Mouse (Mus musculus) activated CD4-positive, CD25-positive, alpha-beta regulatory T cell, adult 4 months (primary cell): ENCODE results near the gene Radil. TPM values are rescaled to one million over a fixed set of nuclear protein-coding genes. Genes with fewer than 3 reads are reported as not detected.

Experiments
- ATAC-seq: one replicate; pipeline ENCODE4 v1.8.0; 2017
- polyA plus RNA-seq, 2 experiments: library from polyadenylated mRNA; unstranded; fragments of 100-300 nt; shearing (Covaris generic); gene quantifications; one replicate each; pipeline ENCODE4 v1.2.1; 2017

Gene Radil
- not detected for polyA plus RNA-seq

DNA sequence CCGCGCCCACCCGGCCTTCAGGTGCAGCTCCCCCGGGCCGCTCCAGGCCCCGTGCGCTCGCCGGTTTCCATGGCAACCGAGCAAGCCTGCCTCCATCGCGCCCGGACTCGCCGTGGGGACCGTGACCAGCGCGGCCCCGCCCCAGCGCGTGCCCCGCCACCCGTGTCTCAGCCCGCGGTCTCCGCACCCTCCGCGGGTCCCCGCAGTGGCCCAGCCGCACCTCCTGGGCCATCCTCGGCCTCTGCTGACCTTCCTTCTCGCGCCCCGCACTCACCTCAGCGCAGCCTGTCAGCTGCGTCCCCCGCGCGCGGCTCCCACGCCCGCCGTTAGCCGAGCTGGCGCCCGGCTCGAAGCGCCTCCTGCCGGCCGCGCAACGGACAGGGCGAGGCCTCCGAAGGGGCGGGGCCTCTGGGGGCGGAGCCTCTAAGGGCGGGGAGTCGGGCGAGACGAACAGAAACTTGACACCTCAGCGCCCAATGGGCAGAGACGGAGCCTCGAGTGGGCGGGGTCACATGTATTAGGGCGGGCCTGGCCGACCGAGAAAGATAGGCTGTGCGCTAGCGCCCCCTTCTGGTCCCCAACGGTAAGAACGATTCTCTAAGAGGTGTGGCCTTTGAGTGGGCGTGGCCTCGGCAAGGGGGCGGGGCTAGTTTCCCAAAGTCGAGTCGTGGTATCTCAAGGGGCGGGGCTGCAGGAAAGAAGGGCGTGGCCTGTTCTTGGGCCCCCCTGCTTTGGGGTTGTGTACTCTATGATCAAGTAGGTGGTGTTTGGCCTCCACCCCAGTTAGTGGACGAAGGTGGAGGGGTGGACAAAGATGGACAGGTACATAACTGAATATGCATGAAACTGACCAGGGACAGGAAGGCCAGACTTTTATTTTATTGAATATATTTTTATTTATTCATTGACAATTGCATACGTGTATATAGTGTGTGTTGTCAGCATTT lies at the start of gene Radil:
Radil (minus strand) TSS at position 393 of the 947 bp plus-strand sequence.
- ATAC-seq = peak; percentile 19

DNA sequence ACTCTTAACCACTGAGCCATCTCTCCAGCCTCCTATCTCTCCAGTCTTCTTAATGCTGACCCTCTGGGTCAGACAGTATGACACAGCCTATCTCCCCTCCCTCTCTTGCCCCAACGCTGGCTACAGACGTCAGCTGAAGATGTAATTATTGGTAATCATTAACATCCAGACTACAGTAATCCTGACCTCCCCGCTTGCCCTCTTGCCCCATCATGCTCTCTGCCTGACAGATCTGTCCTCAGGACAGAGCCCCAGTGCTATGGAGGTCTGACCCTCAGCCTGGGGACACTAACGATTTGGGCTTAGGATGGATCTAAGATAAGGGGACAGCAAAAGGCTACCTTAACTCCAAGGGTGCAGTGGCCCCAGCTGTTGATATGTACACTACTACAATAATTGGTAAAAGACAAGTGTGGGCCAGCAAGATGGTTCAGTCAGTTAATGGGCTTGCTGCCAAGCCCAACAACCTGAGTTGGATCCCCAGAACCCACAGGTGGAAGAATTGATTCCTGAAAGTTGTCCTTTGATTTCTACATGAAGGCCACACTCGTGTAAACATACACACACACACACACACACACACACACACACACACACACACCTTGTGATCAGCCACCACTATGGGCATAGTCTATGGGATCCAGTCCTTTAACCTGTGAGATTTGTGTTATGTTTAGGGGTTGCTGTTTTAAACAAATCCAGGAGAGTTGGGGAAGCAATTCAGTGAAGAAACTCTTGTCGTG lies 46.9 kb upstream of the Radil start:
- no peak for ATAC-seq

DNA sequence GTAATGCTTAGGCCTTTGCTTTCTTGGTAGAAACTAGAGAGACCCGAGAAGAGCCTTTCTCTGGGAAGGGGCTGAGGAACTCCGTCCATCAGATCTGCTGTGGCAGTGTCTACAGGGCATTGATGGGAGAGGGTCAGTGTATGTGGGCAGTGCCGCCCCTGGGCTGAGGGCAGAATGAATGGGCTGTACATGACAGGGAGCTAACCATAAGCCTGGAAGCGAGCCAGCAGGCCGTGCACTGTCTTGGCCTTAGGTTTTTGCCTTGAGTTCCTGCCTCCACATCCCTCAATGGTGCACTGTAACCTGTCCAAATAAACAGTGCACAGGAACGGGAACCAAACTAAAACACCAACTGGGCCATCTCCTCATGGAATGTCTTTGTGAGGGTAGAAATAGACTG lies 45.8 kb upstream of the Radil start:
- ATAC-seq = no peak

DNA sequence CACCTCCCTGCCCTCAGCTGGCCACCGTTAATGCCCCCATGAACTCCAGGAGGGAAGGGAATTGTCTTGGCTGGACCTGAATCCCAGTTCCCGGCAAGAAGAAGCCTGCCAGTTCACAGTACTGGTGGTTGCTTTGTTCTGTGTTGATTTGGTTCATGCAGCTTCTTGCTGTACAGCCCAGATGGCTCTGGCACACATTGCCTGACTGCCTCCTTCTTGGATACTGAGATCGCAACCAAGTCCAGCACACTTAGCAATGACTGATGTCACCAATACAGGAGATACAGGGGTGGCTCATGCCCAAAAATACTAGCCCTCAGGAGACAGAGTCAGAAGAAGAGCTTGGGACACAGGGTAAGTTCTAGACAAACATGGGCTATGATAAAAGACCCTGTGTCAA lies 44.8 kb upstream of the Radil start:
- no peak for ATAC-seq

DNA sequence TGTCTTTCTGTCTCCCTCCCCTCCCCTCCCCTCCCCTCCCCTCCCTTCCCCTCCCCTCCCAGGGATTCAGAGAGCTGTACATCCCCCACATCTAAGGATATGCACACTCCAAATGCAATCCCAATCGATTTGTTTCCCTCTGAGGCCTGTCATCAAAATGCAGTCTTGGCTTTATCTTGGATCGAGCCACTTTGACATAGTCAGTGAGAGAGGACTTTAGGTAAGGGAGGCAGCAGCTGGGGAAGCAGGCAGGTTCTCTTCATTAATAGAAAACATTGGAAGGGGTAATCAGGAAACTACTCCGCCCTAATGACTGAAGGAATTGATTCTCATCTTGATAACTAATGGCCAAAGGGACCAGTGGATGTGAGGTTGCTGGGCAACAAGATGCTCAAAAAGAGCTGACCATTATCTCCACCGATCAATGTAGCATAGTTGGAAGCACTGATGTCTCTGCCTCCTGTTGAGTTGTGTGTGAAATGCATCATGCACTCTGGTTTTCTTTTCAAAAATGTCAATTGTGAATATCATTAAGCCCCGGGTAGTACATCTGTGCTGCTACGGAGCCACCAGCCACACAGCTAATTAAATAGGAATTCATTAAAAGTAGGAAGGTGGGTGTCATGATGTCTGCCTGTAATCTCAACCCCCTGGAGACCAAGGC lies 40.2 kb upstream of the Radil start:
- ATAC-seq = no peak

DNA sequence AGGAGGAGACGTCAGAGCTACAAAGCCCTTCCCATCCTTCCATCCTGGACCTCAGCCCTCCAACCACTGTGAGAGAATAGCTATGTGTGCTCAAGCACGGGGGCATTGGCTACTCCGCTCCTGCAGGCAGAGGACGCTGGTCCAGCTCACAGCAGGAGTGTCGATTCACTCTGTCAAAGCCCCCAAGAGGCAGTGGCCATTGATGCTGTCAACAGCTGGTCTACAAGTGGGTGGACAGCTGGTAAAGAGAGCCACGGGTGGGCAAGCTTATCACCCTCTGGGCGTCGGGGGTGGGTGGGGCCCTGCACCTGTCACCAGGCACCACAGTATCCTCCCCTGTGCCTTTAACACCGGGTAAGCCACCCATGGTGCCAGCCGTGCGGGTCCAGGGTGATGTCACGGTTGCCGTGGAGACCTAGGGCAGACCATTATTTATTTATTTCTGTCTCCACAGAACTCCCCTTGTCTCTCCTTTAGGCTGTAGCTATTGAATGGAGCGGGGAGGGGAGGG lies 32.8 kb upstream of the Radil start:
- no peak for ATAC-seq

DNA sequence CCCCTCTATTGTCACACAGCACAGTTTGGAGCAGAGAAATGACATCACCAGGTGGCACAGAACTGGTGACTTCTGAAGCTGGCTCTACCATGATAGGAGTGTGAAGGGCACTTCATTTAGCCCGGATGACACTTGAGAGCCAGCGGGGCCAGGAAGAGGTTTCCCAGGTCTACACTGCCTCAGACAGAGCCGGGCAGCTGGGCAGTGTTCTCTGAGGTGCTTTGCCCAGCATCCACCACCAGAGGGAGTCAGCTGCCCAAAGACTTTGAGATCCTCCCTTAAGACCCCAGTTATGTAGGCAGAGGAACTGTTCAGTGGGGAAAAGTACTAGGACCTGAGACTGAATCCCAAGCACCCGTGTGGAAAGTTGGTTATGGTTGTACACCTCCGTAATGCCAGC lies 30.6 kb upstream of the Radil start:
- no peak for ATAC-seq

DNA sequence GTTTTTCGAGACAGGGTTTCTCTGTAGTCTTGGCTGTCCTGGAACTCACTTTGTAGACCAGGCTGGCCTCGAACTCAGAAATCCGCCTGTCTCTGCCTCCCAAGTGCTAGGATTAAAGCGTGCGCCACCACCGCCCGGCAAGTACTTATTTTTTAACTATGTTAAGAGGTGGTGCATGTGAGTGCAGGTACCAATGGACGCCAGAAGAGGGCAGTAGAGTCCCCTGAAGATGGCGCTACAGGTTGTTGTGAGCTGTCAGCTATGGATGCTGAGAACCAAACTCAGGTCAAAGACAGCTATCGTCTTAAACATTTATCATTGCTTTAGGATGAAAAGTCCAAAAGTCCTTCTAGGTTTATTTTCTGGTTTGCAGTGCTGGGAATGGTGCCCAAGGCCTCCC lies 27.3 kb upstream of the Radil start:
- no peak for ATAC-seq

DNA sequence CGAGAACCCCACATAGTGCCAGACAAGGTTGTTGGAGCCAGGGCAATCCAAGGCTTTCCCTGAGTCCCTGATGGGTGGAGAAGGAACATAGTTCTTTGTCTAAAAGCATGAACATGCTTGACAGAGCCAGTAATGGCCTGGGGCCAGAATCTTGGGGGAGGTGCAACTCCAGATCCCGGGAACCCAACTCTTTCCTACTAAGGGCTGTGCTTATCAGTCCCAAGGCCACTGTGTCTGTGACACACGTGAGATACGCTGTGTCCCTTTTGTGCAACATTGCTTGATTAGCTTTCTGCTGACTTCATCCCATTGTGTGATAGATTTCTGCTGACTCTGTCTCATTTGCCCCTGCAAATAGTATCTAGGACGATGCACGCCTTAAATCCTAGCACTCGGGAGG lies 25.9 kb upstream of the Radil start:
- no peak for ATAC-seq

DNA sequence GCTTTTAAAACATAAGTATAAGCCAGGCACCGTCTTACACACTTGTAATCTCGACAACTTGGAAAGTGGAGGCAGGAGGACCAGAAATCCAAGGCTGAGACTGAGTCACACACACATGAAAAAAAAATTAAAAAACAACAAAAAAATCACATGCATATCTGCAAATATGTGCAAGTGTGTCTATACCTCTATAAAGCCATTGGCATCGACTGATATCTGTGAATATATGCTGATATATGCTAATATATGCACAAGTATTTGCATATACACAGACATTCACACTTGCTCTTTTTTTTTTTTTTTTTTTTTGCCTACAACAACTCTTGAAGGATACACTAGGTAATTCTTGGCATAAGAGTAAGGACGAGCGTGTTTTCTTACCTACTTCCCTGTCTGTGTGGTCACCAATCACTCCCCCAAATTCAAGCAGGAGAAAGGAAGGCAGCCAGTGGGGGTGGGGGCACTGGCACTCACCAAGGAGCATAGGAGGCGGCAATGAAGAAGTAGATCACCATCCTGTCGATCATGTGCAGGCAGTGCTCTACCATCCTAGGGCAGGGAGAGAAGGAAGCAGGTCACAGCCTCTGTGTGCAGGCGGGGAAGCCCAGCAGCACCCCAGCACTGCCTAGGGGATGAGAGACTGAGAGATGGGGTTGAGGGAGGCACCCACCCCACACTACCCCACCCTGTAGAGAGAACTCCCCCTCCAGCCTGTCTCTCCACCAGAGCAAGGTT lies 23.6 kb upstream of the Radil start:
- ATAC-seq = no peak

DNA sequence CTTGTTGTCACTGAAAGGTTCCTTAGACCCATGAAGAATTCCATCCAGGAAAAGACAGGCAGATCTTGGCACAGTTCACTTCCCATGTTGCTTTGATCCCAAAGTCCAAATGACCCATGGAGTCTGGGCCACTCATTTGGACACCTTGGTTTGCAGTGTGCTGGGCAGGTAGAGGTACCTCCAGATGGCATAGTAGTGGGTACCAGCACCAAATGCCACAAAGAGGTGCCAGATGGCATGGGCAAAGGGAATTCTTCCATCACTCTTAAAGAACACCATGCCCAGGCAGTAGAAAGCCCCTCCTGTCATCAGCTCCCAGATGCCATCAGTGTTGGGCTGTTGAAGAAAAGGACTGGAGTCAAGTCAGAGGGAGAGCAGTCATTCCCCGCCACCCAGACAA lies 13.7 kb upstream of the Radil start:
- ATAC-seq = no peak

DNA sequence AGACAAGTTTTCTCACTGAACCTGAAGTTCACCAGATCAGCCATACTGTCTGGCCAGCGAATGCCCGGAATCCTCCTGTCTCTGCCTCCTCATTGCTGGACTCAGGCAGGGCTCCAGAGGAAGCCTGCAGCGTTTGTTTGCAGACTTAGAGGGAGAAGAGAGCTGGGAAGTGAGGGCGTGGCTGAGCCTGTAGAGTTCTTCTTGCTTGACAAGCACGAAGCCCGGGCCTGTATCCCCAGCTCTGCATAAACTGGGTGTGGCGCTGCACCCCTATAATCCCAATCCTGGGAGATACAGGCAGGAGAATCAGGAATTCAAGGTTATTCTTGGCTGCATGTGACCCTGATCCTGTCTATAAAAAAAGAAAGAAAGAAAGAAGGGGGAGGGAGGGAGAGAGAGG lies 9.4 kb upstream of the Radil start:
- no peak for ATAC-seq

DNA sequence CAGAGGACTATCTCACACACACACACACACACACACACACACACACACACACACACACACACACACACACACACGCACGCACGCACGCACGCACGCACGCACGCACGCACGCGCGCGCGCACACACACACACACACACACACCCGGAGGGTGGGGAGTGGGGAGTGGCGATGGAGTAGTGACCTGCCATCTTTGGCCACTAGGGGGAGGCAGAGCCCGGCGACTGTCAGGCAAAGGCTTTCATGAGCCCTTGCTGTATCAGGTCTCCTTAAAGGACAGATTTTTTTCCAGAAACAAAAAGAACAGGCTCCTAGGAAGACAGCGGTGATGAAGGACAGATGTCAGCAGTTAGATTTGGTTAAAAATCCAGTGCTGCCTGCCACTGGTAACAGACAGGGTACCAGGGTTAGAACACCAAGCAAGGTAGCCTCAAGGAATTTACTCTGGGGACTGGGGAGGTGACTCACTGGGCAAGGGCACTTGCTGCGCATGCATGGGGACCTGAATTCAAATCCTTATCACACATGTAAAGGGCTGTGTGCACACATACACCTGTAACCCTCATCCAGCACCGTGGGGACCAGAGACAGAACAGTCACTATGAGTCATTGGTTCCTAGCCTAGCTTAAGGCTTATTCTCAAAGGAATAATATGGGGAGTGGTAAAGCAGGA lies 6.6 kb upstream of the Radil start:
- ATAC-seq = no peak

DNA sequence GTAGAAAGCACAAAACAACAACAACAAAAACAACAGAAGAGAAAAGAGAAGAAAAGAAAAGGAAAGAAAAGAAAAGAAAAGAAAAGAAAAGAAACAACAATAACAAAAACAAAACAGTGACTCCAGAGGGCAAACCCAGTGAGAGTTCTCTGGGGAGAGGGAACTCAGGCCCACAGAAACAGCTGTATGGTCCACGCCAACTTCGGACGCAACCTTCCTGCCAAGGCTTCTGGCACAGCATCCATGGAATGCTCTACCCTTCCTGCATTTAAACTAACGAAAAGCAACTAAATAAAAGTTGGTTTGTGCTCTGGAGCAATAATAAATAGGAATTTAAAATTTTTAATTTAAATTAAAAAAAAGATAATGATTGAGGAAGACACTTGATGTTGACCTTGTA lies 5.8 kb upstream of the Radil start:
- no peak for ATAC-seq

DNA sequence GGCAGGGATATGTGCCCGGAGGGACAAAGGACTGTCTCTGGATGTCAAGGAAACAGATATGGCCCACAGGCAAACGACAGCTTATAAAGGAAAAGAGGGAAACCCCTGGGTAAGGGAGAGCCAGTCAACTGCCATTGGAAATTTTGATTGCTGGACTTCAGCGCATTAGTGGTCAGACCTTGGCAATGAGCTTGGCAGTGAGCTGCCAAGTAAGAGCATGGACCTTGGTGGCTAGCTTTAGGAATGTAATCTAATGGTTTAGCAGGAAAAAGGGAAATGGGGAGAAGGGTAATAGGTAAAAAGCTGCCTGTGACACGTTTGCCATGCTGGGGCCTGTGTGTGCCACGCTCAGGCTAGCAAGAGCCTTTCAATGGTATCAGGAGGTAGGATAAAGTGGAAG lies 5.0 kb upstream of the Radil start:
- ATAC-seq = no peak

DNA sequence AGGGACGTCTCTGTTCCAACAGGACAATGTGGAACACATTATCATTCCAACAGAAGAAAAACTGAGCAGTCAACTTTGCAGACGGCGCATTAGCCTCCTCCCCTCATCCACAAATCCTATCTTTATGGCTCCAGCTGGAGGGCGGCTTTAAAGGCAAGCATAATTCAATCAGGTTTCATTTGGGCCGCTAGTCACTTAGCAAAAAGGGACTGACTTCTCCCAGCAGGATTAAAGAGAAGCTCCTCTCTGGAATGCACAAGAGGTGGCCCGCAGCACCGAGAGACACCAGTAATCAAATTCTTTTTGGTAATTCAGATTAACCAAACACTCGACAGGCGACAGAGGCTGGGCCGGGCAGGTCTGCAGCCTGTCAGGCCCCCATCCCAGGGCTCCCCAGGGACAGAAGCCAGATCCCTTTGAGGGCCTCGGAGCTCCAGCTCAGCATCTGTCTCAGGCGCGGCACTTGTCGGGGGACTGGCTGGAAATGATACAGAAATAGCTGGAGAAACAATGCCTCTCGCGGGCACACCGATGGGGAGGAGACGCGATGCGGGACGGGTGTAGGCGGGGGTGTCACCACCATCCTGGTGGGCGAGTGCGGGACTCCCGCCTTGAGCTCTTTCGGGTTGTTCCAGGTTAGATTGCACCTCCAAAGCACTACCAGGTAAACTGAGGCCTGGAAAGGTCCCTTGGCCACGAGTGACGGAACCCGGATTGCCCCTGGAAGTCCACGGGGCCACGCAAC lies 765 bp downstream of the Radil start:
- no peak for ATAC-seq

DNA sequence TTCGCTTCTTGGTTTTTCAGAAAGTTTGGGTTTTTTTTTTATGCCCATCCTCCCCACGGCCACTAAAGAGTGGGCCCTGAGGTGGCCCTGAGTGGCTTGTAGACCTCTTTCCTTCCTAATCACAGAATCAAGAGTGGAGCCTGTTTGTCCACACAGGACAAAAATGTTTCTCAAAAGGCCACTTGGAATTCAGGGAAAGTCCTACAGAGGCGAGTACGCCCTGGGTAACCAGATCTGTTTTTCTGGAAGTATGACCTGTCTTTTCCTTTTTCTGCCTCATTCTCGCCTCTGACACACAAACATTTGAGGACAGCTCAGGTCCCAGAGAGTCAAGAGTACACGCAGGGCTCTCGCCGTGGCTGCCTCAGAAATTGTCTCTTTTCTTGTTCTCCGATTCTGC lies 1.5 kb downstream of the Radil start:
- ATAC-seq = no peak

DNA sequence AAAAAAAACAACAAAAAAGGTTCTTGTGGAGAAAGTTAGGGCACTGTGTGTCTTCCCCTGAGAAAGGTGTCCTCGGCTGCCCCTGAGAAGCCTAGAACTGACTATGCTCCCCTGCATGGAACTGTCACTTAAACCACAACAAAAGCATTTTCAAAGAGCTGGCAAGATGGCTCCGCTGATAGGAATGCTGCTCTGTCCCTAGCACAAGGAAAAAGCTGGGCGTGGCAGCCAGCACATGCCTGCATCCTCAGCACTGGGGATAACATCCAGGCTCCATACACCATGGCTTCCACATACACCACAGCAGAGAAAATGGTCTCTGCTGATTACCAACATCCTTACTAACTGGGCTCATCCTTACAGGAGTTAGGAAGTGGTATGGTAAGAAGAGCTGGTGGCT lies 3.8 kb downstream of the Radil start:
- ATAC-seq = no peak

DNA sequence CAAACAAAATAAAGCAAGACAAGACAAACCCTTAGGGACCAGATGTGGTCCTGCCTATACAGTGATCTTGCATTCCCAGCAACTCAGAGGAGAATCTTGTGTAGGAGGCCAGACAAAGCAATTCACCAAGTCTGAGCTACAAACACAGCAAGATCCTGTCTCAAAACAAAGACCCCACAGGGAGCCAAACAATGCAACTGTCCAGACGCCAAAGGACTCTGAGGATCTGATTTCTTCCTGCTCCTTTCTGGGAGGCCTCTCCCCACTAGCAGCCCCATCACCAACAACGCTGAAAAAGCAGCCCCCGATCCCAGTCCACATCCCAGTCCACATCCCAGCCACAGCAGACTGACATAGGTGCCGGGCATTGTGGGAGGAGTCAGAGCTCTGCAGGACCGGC lies 4.6 kb downstream of the Radil start:
- ATAC-seq = no peak

DNA sequence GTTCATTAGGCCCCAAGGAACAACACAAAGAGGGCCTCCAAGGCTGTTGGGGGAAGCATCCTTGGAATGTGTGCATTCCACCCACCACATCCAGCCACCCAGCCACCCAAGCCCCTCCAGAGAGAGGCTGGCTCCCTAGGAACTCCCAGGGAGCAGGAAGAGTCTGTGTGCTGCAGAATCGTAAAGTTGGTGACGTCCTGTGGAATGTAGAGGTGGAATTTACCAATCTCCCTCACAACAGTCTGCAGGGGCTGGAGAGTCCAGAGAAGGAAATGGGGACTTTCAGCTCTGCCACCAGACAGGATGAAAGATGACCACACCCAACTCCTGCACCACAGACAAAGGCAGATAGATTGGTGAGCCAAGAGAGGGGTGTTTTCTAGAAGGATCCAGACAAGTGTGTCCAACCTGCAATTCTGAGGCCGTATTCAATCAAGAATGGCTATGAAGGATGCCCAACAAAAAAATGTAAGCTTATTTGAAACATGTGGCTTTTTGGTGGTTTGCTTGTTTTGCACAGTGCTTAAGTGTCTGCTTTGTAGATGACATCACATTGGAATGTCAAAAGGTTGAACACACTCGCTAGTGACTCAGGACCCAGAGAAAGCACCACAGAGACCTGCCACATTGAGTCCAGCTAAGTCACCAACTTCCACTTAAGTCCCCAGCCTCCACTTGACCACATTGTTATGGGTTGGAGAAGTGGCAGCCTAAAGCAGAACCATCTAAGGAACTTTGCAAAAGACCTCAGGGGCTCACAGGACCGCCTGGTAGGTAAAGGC lies 5.7 kb downstream of the Radil start:
- ATAC-seq = no peak
